Mouse (Mus musculus) bone marrow, adult 2 months (tissue): ENCODE results near the gene Ms4a10.

Source experiments
- CTCF ChIP-seq: fragments of 200-500 bp; IDR thresholded peaks from 2 replicates; pipeline ENCODE4 v1.5.1; 2011; ENCODE audit warnings: low read length, control low read depth; ENCODE audit not compliant: control insufficient read depth, insufficient read depth
- POLR2A ChIP-seq: fragments of 200-500 bp; IDR thresholded peaks from 2 replicates; pipeline ENCODE4 v1.6.1; 2011; ENCODE audit warnings: low read depth, mild to moderate bottlenecking, control low read depth, low read length, borderline replicate concordance; ENCODE audit not compliant: control insufficient read depth

DNA sequence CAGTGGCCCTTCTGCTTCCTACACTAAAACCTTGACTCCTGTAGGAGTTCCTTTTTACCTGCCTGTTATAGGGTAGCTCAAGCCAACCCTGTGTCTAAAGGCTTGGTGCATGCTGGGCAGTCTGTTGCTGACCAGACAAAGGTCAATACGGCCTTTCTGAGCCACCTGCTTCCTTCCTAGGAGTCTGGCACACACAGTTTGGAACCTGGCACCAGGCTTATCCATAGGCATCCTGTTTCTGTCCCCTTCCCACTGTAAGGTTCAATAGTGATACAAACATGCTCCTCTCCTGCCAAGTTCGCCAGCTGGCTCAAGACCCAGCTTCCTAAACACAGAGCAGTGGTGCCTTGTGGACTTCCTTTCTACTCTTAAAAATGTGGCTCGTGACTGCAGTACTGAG, 28.0 kb downstream of the Ms4a10 start:
- TF ChIP-seq CTCF: no peak
- TF ChIP-seq POLR2A: no peak
